Mouse (Mus musculus) lung, postnatal 25 days (tissue): ENCODE results near the gene Ube2o.
"Not testable (repeated sequence)": the region's sequence is repeated elsewhere in the genome, so short reads cannot be mapped to it uniquely, and the experiment has no call there.

Experiments
- DNase-seq: peaks from one replicate; pipeline ENCODE4 v3.0.0; 2022; ENCODE audit warnings: low spot score

Gene Ube2o

DNA sequence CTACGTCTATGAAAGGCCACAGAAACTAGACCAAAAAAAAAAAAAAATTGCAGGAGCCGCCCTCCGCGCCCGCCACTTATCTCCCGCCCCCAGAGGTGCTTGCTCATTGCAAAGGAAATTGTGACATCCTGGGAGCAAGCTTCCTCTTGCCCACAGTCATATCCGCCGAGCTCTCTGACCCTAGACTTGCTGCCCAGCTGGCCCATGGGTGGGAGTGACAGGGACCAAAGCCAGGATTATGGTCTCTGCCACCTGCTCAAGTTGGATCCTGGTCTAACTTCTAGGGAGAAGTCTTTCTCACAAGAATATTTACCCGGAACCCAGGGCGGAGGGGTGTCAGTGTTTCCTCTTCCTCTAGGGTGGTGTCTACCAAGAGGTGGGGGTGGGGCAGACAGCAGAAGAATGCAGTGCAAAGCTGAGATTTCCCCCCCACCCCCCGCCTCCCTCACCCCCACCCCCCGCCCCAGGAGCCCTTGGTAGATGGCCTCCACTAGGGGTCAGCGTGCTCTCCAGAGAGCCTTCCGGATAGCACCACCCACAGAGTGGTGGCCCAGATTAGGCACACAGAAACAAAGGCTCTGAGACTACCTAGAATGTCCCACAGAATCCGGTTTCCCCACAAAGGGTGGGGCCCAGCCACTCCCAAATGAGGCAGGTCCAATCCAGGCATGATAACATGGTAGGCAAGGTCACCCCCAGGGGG is 34.6 kb upstream of the Ube2o start:
- peak; percentile 86 for DNase-seq

DNA sequence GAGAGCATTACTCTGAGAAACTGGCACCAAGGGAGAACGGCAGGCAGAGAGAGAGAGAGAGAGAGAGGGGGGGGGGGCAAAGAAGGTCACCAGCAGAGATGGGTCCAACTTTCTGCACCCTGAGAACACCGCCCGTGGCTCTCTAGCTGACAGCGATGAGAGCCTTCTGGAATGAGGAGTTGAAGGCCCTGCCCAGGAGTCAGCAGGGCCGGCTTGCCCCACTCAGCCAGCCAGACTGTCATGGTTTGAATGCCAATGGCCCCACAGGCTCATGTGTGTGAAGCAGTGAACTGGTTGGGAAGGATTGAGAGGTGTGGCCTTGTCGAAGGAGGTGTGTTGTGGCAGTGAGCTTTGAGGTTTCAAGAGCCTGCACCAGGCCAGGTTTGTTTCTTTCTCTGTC is 32.0 kb upstream of the Ube2o start:
- no peak for DNase-seq

DNA sequence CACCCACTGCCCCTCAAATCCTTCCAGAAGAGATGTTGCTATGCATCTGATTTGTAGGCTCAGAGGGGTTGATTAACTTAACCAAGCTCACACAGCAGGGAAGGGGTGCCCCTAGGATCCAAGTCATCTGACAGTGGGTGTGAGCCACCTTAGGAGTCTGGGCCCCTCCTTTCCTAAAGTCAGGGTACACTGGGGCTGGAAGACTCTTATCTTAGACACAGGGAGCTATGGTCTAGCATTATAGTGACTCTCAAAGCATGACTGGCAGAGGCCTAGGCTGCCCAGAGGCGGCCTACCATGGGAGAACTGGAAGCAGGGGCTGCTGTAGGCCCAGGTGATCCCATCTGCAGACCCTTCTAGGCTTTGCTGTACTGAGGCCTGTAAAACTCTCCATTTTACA is 31.3 kb upstream of the Ube2o start:
- DNase-seq: no peak

DNA sequence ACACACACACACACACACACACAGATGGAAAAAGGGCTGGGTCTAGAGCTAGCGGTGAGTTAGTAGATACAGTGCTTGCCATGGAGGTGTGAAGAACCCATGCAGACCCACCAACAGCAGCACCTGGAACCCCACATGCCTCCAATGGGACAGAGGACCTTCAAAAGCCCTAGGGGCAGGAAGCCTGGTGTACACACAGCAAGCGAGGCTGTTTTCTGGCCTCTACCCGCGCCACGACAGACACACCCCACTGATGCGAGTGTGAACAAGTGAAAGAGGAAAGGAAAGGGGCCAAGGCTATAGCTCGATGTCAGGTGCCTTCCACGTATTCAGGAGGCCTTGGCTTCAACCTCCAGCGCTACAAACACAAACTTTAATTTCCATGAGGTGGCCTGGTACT is 30.6 kb upstream of the Ube2o start:
- DNase-seq: no peak

DNA sequence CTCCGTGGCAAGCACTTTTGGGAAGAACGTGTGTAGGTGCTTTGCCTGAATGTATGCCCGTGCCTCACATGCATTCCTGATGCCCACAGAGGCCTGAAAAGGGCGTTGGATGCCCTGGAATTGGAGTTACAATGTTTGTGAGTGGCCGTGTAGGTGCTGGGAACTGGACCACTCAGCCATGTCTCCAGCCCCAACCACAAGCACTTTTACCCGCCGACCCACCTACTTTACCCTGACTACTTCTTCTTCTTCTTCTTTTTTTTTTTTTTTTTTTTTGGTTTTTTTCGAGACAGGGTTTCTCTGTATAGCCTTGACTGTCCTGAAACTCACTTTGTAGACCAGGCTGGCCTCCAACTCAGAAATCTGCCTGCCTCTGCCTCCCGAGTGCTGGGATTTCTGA is 29.9 kb upstream of the Ube2o start:
- DNase-seq: not testable (repeated sequence)

DNA sequence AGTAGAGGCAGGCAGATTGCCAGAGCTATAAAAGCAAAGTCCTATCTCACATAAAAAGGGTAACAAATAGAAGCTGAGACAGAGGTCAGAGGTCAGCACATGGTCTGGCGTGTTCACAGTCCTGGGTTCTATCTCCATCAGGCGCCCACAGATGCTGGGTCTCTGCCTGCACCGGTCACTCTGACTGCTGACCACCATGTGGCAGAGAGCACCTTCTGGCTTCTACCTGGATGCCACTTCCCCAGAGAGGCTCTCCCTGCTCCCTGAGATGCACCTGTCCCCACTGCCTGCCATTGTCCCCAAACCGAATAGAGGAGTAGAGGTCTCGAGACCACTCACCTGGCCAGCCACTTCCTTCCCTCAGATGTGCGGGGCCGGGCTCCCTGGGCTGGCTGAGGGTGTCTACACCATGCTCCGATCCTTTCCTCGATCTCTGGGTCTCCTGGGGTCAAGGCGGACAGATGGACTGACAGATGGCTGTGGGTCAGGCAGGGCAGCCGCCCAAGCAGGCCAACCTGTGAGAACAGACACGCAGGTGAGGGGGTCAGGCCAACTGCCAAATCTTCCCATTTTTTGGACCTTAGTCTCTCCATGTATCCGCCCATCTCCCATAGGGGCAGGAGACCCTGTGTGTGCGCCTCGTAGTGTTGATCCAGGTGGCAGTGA is 28.9 kb upstream of the Ube2o start:
- DNase-seq: no peak

DNA sequence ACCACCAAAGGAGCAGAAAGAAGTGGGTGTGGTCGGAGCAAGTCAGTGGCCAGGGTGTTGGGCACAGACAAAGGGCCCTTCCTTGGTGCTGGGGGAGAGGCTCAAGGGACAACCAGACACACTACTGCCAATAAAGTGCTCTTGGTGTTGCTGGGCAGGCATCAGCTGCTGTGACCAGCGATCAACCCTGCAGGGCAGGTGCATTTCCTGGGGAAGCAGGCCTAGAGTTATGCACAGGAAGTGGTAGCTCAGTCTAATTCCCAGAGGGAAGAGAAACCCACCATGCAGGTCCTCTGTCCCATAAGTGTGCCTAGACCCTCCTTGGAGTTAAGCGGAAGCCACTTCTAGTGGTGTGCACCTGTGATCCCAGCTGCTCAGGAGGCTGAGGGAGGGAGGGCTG is 26.5 kb upstream of the Ube2o start:
- DNase-seq: no peak

DNA sequence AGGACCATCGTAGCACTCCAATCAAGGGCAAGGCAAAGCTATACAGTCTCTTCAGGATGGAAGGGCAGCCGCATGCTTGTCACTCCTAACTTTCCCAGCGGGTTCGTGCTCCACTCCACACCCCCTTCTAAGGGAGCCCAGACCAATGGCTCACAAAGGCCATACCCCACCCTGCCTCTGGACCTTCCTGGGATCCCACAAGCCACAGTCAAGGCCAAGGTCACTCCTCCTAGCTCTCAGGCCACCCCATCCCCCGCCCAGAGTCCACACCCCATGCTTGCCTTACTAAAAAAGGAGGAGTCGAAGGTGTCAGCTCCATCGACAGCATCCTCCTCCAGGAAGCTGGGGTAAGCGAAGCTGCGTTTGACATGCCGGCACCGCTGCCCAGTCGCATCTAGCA is 22.9 kb upstream of the Ube2o start:
- DNase-seq: no peak

DNA sequence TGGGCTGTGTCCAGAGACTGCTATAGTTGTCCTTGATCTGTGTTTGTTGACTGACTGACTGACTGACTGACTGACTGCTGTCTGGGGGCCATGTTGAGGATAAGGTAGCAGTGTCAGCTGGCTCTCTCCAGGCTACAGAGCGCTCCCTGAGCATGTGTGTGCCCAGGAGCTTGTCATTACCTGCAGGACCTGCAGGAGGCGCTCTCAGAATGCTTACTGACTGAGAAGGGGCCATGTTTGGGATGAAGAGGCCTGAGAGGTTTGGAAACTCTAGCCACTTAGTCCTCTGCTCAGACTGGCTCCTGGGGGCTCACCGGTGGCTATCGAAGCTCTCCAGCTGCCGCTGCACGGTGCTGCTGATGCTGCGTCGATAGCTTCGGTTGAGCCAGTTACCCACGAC is 22.1 kb upstream of the Ube2o start:
- DNase-seq: no peak

DNA sequence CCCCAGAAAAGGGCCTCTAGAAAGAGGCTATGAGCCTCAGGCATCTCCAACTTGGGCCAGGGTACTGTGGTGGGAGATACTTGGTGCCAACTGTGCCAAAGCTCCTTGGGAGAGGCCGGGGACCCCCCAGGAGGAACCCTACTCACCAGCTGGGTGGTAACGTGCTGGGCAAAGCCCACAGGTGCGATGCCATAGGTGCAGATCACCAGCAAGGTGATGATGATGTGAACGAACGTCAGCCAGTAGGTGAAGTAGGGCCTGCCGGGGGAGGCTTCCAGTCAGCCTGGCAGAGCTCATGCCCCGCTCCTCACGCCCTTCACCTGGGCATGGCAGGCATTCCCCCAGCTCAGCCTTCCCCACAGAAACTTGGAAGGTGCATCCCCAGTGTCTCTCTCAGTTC is 20.8 kb upstream of the Ube2o start:
- DNase-seq: no peak

DNA sequence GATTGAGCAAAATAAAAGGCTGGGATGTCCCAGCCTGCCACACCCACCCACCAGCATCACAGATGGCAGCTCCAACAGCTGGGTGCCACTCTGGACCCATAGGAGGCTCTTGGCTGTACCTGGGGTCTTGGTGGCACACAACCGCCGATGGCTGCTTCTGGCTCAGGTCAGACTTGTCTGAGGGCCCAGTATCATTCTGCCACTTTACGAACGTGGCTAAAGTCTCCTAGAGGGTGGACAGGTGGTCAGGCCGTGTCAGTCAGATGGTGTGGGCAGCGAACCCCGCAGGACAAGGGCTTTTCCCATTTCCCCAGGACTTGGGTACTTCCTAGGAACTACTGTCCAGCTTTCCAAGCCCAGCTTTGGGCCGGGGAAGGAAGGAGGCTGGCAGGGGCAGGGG is 19.9 kb upstream of the Ube2o start:
- no peak for DNase-seq

DNA sequence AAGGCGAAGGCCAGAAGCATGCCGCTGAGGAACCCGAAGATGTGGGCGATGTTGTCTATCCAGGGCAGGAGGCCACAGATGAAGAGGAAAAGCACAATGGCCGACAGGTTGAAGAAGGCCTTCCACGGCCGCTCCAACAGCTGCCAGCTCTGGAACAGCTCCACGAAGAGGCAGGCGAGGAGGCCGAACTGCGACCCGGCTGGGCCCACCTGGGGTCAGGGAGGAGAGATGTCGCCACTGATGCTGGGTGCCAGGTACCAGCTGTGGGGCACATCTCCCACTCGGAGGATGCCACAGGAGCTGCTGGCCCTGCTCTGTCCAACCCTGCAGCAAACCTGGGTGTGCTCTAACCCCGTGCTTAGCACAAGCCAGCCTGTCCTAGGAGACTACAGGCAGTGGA is 18.0 kb upstream of the Ube2o start:
- DNase-seq: no peak

DNA sequence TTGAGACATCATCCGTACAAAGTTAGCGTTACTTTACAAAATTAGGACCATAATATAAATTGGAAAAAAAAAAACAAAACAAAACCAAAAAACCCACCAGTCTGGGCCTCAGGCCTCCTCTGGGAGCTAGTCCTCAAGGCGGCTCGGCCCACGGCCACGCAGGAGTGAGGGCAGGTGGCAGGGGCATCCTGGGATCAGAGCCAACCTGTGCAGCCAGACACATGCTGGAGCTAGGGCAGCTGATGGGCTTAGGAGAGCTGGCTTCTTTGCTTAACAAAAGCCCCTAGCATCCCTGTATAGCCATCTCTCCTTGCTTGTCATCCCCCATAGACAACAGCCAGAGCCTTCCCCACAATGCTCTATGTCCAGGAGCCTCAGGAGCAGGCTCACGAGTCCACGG is 16.9 kb upstream of the Ube2o start:
- no peak for DNase-seq

DNA sequence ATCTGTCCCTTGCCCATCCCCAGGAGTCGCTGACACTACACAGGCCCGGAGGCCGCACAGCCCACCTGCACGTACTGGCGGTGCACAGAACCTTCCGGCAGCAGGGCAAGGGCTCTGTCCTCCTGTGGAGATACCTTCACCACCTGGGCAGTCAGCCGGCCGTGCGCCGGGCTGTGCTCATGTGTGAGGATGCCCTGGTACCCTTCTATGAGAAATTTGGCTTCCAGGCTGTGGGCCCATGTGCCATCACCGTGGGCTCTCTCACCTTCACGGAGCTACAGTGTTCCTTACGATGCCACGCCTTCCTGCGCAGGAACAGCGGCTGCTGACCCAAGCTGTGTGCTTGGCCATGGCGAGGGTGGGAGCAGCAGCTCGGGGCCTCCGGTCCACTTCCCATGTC is 15.5 kb upstream of the Ube2o start:
- DNase-seq: no peak

DNA sequence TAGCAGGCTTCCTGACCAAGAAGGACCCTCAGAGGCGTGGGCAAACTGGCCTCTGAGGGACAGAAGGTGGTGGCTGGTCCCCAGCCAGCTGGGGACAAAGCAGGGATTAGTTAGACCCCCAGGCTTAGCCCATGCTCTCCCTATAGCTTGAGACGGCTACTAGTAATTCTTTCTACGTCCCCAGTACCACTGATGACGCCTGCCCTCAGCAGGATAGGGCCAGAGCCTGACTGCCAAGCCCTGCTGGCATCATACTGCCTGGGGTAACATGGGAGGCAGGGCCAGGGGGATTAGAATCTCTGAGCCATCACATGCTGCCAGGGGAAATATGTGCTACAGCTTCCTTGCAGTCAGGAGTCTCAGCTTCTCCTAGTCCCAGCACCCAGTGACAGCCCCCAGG is 12.1 kb upstream of the Ube2o start:
- DNase-seq: no peak

DNA sequence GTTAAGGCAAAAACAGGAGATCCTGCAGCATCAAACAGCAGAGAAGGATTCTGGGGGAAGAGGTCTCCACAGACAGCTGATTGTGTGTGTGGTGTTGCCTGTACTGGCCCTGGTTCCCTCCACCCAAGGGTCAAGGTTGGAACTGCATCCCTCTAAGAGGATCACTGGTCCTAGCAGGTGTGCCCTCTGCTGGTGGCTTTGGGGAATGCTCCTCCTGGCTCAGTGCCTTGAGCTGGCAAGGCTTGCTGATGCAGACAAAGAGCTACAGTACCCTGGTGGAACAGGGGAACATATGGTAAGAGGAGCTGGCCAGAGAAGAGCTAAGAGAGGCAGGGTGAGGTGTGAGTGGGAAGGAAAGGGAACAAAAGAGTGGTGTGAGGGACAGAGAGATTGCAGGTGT is 11.2 kb upstream of the Ube2o start:
- peak; percentile 93 for DNase-seq

DNA sequence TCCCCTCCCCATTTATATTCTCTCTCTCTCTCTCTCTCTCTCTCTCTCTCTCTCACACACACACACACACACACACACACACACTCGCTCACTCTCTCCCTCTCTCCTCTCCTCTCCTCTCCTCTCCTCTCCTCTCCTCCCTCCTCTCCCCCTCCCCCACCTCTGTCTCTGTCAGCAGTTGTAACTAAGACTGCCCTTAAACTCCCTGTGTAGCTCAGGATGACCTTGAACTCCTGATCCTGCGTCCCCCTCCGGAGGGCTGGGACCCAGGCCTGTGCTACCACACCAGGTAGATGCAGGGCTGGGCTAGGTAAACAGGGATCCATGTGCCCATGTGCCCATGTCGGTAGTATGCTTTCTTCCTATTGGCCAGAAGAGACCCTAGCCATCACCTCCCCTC is 10.4 kb upstream of the Ube2o start:
- no peak for DNase-seq

DNA sequence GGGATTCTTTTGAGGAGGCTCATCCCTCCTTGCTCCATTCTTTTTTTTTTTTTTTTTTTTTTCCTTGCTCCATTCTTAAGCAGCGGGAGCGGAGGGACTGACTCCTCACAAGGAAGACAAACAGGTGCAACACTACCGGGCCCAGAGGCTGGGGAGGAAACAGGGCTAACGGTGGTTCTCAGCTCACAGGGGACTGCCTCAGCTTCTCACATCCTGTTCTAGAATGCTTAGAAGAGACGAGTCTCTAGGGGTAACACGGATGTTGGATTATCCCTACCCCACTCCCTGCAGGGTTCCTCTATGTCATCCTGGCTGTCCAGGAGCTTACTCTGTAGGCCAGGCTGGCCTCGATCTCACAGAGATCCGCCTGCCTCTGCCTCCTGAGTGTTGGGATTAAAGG is 8.3 kb upstream of the Ube2o start:
- no peak for DNase-seq

DNA sequence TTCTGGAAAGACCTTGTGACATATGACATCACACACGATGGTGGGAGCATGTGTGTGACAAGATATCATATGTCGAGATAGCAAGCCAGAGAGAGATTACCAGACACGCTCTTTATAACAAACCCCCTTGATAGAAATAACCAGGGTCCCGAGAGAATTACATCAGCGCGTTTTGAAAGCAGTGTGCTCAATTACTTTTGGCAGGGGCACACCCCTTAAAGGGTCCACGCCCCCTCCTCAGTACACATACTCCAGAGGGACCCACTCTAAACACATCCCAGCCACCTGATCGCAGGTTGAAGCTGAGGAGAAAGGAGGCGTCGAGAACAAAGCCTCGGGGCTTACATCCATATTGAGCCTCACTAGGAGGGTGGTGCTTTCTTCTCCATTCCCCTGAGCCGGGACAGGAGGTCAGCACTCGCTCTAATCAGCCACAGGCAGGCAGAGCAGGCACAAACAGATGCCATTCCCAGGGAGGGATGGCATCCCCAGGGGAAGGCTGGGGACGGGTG is 7.8 kb upstream of the Ube2o start:
- DNase-seq: no peak

DNA sequence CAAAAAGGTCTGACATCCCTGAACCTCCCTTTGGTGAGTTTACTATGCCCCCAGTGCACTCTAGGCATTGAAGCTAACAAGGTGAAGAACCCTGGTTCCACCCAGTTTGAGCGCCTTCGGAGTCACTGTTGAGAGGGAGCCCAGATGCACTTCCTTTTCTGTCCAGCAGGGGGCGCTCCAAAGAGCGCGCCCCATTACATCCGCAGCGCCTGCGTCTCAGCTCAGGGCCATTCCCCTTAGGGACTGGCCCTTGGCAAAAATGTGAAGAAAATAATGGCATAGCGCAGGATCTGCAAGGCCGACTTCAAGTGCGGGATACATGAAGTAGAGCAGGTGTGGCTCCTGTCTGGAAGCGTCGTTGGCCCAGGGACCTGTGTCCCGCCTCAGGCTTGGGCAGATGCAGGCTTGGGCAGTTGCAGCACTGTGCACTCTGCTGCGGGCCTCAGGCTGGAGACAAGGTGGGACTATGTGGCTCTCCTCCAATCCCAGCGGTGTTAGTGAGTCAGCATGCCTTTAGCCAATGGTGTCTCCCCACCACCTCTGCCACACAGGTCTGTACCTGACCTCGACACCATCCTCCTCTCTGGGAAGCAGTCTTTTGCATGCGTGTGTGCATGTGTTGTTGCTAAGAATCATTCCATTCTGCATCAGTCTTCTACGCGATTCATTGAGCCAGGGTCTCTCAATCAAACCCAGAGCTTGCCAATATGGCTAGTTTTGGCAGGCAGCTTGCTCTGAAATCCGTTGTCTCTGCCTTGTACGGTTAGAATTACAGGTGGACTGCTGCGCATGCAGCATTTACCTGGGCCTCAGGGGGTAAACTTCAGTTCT is 5.8 kb upstream of the Ube2o start:
- DNase-seq: peak; percentile 73

DNA sequence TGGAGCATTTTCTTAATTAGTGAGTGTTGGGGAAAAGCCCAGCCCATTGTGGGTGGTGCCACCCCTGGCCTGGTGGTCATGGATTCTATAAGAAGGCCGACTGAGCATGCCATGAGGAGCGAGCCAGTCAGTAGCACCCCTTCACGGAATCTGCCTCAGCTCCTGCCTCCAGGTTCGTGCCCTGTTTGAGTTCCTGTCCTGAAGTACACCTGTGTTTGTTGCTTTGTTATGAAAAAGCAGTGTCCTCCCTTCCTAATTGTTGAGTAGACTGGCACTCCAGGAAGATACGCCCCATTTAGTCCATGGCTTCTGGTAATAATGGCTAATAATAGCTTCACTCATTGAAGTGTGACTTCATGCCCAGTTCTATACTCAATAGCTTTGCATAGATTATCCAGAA is 5.1 kb upstream of the Ube2o start, which contains the start of gene Aanat:
Aanat (plus strand) TSS at position 123 of the 400 bp plus-strand sequence.
- no peak for DNase-seq

DNA sequence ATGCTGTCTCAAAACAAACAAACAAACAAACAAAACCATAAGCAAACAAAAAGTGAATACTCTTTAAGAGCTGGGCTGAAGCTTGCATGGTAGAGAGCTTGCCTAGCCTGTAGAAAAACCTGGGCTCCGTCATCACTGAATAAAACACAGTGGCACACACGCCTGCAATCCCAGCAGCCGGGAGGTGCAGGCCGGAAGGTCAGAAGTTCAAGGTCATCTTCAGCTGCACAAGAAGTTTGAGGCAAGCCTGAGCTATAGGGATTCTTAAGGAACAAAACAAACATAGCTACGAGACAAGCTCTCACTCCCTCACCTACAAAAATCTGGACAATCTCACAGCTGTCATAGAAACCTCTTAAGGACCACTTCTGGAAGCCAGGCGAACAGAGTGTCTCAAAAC is 4.4 kb upstream of the Ube2o start:
- no peak for DNase-seq
